Mouse (Mus musculus) CH12.LX (cell line): ENCODE results near the gene Lmtk2. TPM values are rescaled to one million over a fixed set of nuclear protein-coding genes. Genes with fewer than 3 reads are reported as not detected.
A peak's percentile ranks its signal among the peaks of the same experiment; 100 is the strongest.

Experiments used
- DNase-seq: peaks from one replicate; pipeline ENCODE4 v3.0.0-alpha.2; 2013; ENCODE audit errors: extremely low read depth
- H3K27ac ChIP-seq: 2 replicates; pipeline ENCODE4 v1.5.1; 2012; ENCODE audit warnings: low read depth, mild to moderate bottlenecking, control low read depth, moderate library complexity; ENCODE audit not compliant: insufficient read depth
- H3K27me3 ChIP-seq: replicated peaks from 2 replicates; pipeline ENCODE3; 2012; ENCODE audit warnings: inconsistent platforms
- H3K36me3 ChIP-seq, 2 experiments: replicated peaks in 1 of 2; 2 replicates each; pipeline versions ENCODE3 to v1.6.1; 2012; ENCODE audit warnings: inconsistent platforms in 1 of 2, low read length in 1 of 2, mild to moderate bottlenecking in 1 of 2, mixed read lengths in 1 of 2, moderate library complexity in 1 of 2; ENCODE audit not compliant: control insufficient read depth in 1 of 2, insufficient read depth in 1 of 2
- H3K4me1 ChIP-seq, 2 experiments: 2 replicates each; pipeline ENCODE4 v1.6.1; 2012; ENCODE audit warnings: inconsistent platforms in 1 of 2, moderate library complexity in 1 of 2; ENCODE audit not compliant: insufficient read depth in 2 of 2, control insufficient read depth in 1 of 2
- H3K4me2 ChIP-seq: 2 replicates; pipeline ENCODE4 v1.6.1; 2012; ENCODE audit warnings: low read depth, mild to moderate bottlenecking, control low read depth; ENCODE audit not compliant: poor library complexity, insufficient read depth, severe bottlenecking
- H3K4me3 ChIP-seq, 3 experiments: fragments of 150-350 bp in 1 of 3; sonication (generic) in 1 of 3; replicated peaks in 1 of 3; 2 replicates each; pipeline versions ENCODE3 to v1.5.1; 2011 to 2012; ENCODE audit warnings: low read depth in 2 of 3, low read length in 2 of 3, mild to moderate bottlenecking in 2 of 3, moderate library complexity in 2 of 3, control low read depth in 1 of 3, improper control_type of control experiment in 1 of 3, inconsistent platforms in 1 of 3, mixed read lengths in 1 of 3; ENCODE audit not compliant: poor library complexity in 1 of 3
- H3K79me2 ChIP-seq: replicated peaks from 2 replicates; pipeline ENCODE4 v1.6.1; 2012; ENCODE audit warnings: mild to moderate bottlenecking, moderate library complexity; ENCODE audit not compliant: control insufficient read depth, poor library complexity, insufficient read depth, severe bottlenecking; ENCODE audit errors: extremely low read depth
- H3K9ac ChIP-seq: 2 replicates; pipeline ENCODE4 v1.6.1; 2012; ENCODE audit warnings: low read depth, mild to moderate bottlenecking, control low read depth, moderate library complexity; ENCODE audit not compliant: insufficient read depth
- H3K9me3 ChIP-seq: replicated peaks from 2 replicates; pipeline ENCODE3; 2012; ENCODE audit warnings: low read length, inconsistent platforms, mixed read lengths
- BHLHE40 ChIP-seq: IDR thresholded peaks from 2 replicates; pipeline ENCODE4 v1.6.1; 2011; ENCODE audit warnings: mild to moderate bottlenecking, low read depth, low read length, improper control_type of control experiment
- CHD2 ChIP-seq: IDR thresholded peaks from 2 replicates; pipeline ENCODE4 v1.6.1; 2011; ENCODE audit warnings: low read length, improper control_type of control experiment
- CTCF ChIP-seq, 2 experiments: IDR thresholded peaks in 1 of 2; conservative IDR thresholded peaks in 1 of 2; 2 replicates each; pipeline ENCODE4 v1.5.1; 2011 to 2012; ENCODE audit warnings: low read depth in 2 of 2, low read length in 2 of 2, improper control_type of control experiment in 1 of 2, inconsistent platforms in 1 of 2, mild to moderate bottlenecking in 1 of 2, moderate library complexity in 1 of 2
- ELF1 ChIP-seq: IDR thresholded peaks from 2 replicates; pipeline ENCODE4 v1.6.1; 2014; ENCODE audit warnings: low read depth, mild to moderate bottlenecking, inconsistent platforms, low read length, improper control_type of control experiment
- EP300 ChIP-seq: IDR thresholded peaks from 2 replicates; pipeline ENCODE4 v1.6.1; 2011; ENCODE audit warnings: low read length, improper control_type of control experiment
- JUN ChIP-seq: IDR thresholded peaks from 2 replicates; pipeline ENCODE4 v1.6.1; 2011; ENCODE audit warnings: low read depth, mild to moderate bottlenecking, low read length, improper control_type of control experiment, moderate library complexity; ENCODE audit not compliant: insufficient read depth
- JUND ChIP-seq: conservative IDR thresholded peaks from 2 replicates; pipeline ENCODE4 v1.6.1; 2011; ENCODE audit warnings: low read depth, low read length, improper control_type of control experiment
- KAT2A ChIP-seq: IDR thresholded peaks from 2 replicates; pipeline ENCODE4 v1.6.1; 2012; ENCODE audit warnings: low read length, improper control_type of control experiment, inconsistent platforms; ENCODE audit not compliant: insufficient replicate concordance
- MAFK ChIP-seq: IDR thresholded peaks from 2 replicates; pipeline ENCODE4 v1.6.1; 2011; ENCODE audit warnings: low read length, improper control_type of control experiment; ENCODE audit not compliant: insufficient replicate concordance
- MAX ChIP-seq: IDR thresholded peaks from 2 replicates; pipeline ENCODE4 v1.6.1; 2011; ENCODE audit warnings: low read length, improper control_type of control experiment
- MEF2A ChIP-seq: IDR thresholded peaks from 2 replicates; pipeline ENCODE4 v1.6.1; 2014; ENCODE audit warnings: low read depth, mild to moderate bottlenecking, inconsistent platforms, low read length, improper control_type of control experiment, borderline replicate concordance
- MXI1 ChIP-seq: IDR thresholded peaks from 2 replicates; pipeline ENCODE4 v1.6.1; 2011; ENCODE audit warnings: mild to moderate bottlenecking, low read depth, low read length, improper control_type of control experiment
- NRF1 ChIP-seq: IDR thresholded peaks from 2 replicates; pipeline ENCODE4 v1.6.1; 2014; ENCODE audit warnings: low read depth, mild to moderate bottlenecking, inconsistent platforms, low read length, improper control_type of control experiment, moderate library complexity
- POLR2AphosphoS2 ChIP-seq: IDR thresholded peaks from 2 replicates; pipeline ENCODE4 v1.6.1; 2011; ENCODE audit warnings: low read depth, low read length, improper control_type of control experiment
- RAD21 ChIP-seq: IDR thresholded peaks from 2 replicates; pipeline ENCODE4 v1.6.1; 2011; ENCODE audit warnings: low read depth, mild to moderate bottlenecking, low read length, improper control_type of control experiment, moderate library complexity
- USF1 ChIP-seq: IDR thresholded peaks from 2 replicates; pipeline ENCODE4 v1.6.1; 2014; ENCODE audit warnings: low read depth, mild to moderate bottlenecking, inconsistent platforms, low read length, improper control_type of control experiment
- USF2 ChIP-seq: conservative IDR thresholded peaks from 2 replicates; pipeline ENCODE4 v1.6.1; 2011; ENCODE audit warnings: low read depth, low read length, improper control_type of control experiment
- ZC3H11A ChIP-seq: IDR thresholded peaks from 2 replicates; pipeline ENCODE4 v1.6.1; 2012; ENCODE audit warnings: low read depth, mild to moderate bottlenecking, inconsistent platforms, low read length, improper control_type of control experiment
- ZNF384 ChIP-seq: IDR thresholded peaks from 2 replicates; pipeline ENCODE4 v1.6.1; 2012; ENCODE audit warnings: low read depth, low read length, improper control_type of control experiment, inconsistent platforms
- dilution Hi-C: fragments of 300-500 bp; cut with MboI; formaldehyde crosslinking; loops from 2 replicates; pipeline ENCODE4 v1.14.3; 2020; ENCODE audit warnings: low sequenced_read_pairs; ENCODE audit not compliant: extremely low pct_unique_long_range_greater_than_20kb, extremely low pct_ligation_motif_present
- in situ Hi-C: fragments of 300-500 bp; cut with MboI; formaldehyde crosslinking; loops from 3 replicates; pipeline ENCODE4 v1.14.3; 2019; ENCODE audit warnings: low sequenced_read_pairs, low pct_ligation_motif_present, low pct_unique_long_range_greater_than_20kb, mixed read lengths
- polyA plus RNA-seq: library from polyadenylated mRNA; unstranded; fragments of >175 nt; gene quantifications from 2 replicates; pipeline ENCODE4 v1.2.1, GENCODE M21; 2012; ENCODE audit warnings: low read depth; ENCODE audit not compliant: insufficient read length
- total RNA-seq, 2 experiments: library from RNA; depleted of rRNA; stranded (reverse); fragments of 300-350 nt in 1 of 2; fragments of >200 nt in 1 of 2; gene quantifications; 2 replicates each; pipeline ENCODE4 v1.2.3; 2012 to 2014

Gene Lmtk2
- total and polyA plus RNA-seq, 3 experiments: 5.1 to 10.1 (median 5.7) TPM

- Histone ChIP-seq H3K36me3 (peaks cover 0 to 28% of the 10 kb centered on the region in 2 experiments), H3K4me3 (no peak overlapping the region), H3K4me2 (no peak overlapping the region), H3K9ac (no peak overlapping the region), H3K4me1 (peaks cover 10 to 39% of the 10 kb centered on the region in 2 experiments), H3K27ac (no peak overlapping the region), H3K27me3 (no peaks in the 10 kb centered on the region), H3K9me3 (no peaks in the 10 kb centered on the region), H3K79me2 (no peaks in the 10 kb centered on the region)
- in situ Hi-C loops (loop anchor here (25.0 kb wide), 1 partner anchor 517 kb away; no protein-coding TSS in a partner anchor), dilution Hi-C loops (no loop called here)
- TF ChIP-seq ZC3H11A (no peak), ELF1 (no peak), MEF2A (no peak), EP300 (no peak), USF2 (no peak), CTCF (conservative IDR thresholded peaks at IDR 0.05 in 1 of 2, IDR thresholded peaks at IDR 0.05 in 1 of 2; ENCODE audit: low read depth in 2 of 2, low read length in 2 of 2) (no peak), CHD2 (no peak), MXI1 (no peak), NRF1 (no peak), RAD21 (no peak), POLR2AphosphoS2 (no peak), MAX (no peak), ZNF384 (no peak), JUND (no peak), BHLHE40 (no peak)
- no peak for DNase-seq
Measured at GRCm38 (mm10) chr5:144219936-144220335, 119.7 kb downstream of the Lmtk2 start.

- Histone ChIP-seq H3K4me2 (no peak overlapping the region), H3K27ac (no peak overlapping the region), H3K9ac (no peak overlapping the region), H3K9me3 (no peaks in the 10 kb centered on the region), H3K27me3 (no peaks in the 10 kb centered on the region), H3K36me3 (peaks cover 0 to 18% of the 10 kb centered on the region in 2 experiments), H3K4me1 (peaks cover 2 to 27% of the 10 kb centered on the region in 2 experiments; a peak in 2 of 4 replicates), H3K79me2 (no peaks in the 10 kb centered on the region), H3K4me3 (no peak overlapping the region)
- in situ Hi-C loops (loop anchor here (25.0 kb wide), 1 partner anchor 516 kb away; no protein-coding TSS in a partner anchor), dilution Hi-C loops (no loop called here)
- TF ChIP-seq BHLHE40 (peak; percentile 34; the same call in 1 of the 2 replicates), KAT2A (no peak), JUND (no peak), JUN (no peak), NRF1 (no peak), MAFK (no peak), USF1 (no peak)
- DNase-seq: peak; percentile 16
Measured at GRCm38 (mm10) chr5:144221305-144221704, 121.1 kb downstream of the Lmtk2 start.
